Mouse (Mus musculus) urinary bladder, postnatal 10 days (tissue): ENCODE results near the gene Sar1a.

ENCODE experiments used
- DNase-seq: peaks from one replicate; pipeline ENCODE4 v3.0.0; 2022; ENCODE audit warnings: low spot score

The Sar1a gene

GRCm38 (mm10) chr10:61734377-61734776 lies 54.3 kb downstream of the Sar1a start:
- no peak for DNase-seq

- DNase-seq = no peak
These were observed 56.6 kb downstream of the Sar1a start for GRCm38 (mm10) chr10:61736671-61737078.

- no peak for DNase-seq
These were observed 57.4 kb downstream of the Sar1a start for GRCm38 (mm10) chr10:61737537-61737936.

GRCm38 (mm10) chr10:61738126-61738525 lies 58.0 kb downstream of the Sar1a start:
- no peak for DNase-seq

- no peak for DNase-seq
These were observed 61.2 kb downstream of the Sar1a start for GRCm38 (mm10) chr10:61741306-61741705.

- DNase-seq = no peak
These were observed 61.8 kb downstream of the Sar1a start for GRCm38 (mm10) chr10:61741873-61742272.

- no peak for DNase-seq
These were observed 62.2 kb downstream of the Sar1a start for GRCm38 (mm10) chr10:61742336-61742735.
